8 mouse cellular contexts compared by ENCODE assay signal in genomic region chr2:130178706-130179506, GRCm38 (mm10). TPM values are rescaled to one million over a fixed set of nuclear protein-coding genes. Genes with fewer than 3 reads are reported as not detected.
DNase-seq lines count a peak whose midpoint lies in the region; ATAC-seq lines count a peak whose summit lies in the region.

Gene Snrpb, minus strand, starts transcription at chr2:130179403.

- H3K4me1 ChIP-seq in megakaryocyte, embryonic 14.5 days = peaks cover 27% of the 10 kb centered on the region

- peaks cover 10% of the 10 kb centered on the region for H3K27me3 ChIP-seq in megakaryocyte, embryonic 14.5 days (replicated peaks)

- peaks cover 33% of the 10 kb centered on the region for H3K36me3 ChIP-seq in megakaryocyte, embryonic 14.5 days (replicated peaks; ENCODE audit: low read length)

- peak within 1 kb of the TSS; percentile 97 for H3K4me3 ChIP-seq in megakaryocyte, embryonic 14.5 days (replicated peaks)

- DNase-seq in ZHBTc4 (ENCODE audit: low read depth, low spot score) = peak; percentile 95
- DNase-seq in gastrocnemius, adult 8-10 months (ENCODE audit: low spot score in 2 of 2) = peak; percentile 77 to 82
- peak; percentile 78 for DNase-seq in hindlimb bud, embryonic 11.5 days (ENCODE audit: extremely low spot score, low read depth, low spot score)
- DNase-seq in left cerebral cortex, adult 8-10 months (ENCODE audit: low spot score in 2 of 2) = peak; percentile 78 to 85
- peak; percentile 94 to 95 for DNase-seq in right cerebral cortex, postnatal 10 days (ENCODE audit: low spot score in 2 of 2)
- peak; percentile 82 for DNase-seq in urinary bladder, postnatal 25 days (ENCODE audit: low spot score)

- peaks cover 3% of the 10 kb centered on the region; the same call in 1 of the 2 replicates for H3K9me3 ChIP-seq in megakaryocyte, embryonic 14.5 days

- peak; percentile 88 for ATAC-seq in common myeloid progenitor, adult 5-6 weeks (replicated peaks; ENCODE audit: low read depth, poor library complexity, severe bottlenecking)

RNA-seq across cellular contexts. Expression of gene Snrpb, which starts in this region (rescaled TPM):
- 206 and 212 TPM in 2 replicates for total RNA-seq in common myeloid progenitor, adult 5-6 weeks (2017)
- total RNA-seq in gastrocnemius, adult 8-10 months (2022) = 100 to 1,000 TPM; 130 to 142 (median 138) TPM
- 100 to 1,000 TPM; 100 to 112 (median 102) TPM for total RNA-seq in left cerebral cortex, adult 8-10 months (2022)
- 320 and 402 TPM in 2 replicates for polyA plus RNA-seq in megakaryocyte, embryonic 14.5 days (2012; ENCODE audit: insufficient read depth, low replicate concordance)

Comparison
In these comparisons a context has a peak if more than half of its experiments do, and no peak if none do; other contexts are left out.
1. Peak in every context shown above with its lines: DNase-seq, ATAC-seq and H3K4me3 ChIP-seq.